Mouse (Mus musculus) midbrain, embryonic 13.5 days (tissue): ENCODE results near the gene Aym1. TPM values are rescaled to one million over a fixed set of nuclear protein-coding genes. Genes with fewer than 3 reads are reported as not detected.
"Not testable (repeated sequence)": the region's sequence is repeated elsewhere in the genome, so short reads cannot be mapped to it uniquely, and the experiment has no call there.

Experiments used
- ATAC-seq: fragments of 200-750 bp; cut with Nextera tagmentation; 2 replicates; pipeline ENCODE4 v1.8.0; 2017; ENCODE audit warnings: mild to moderate bottlenecking, moderate TSS enrichment, moderate library complexity
- H3K27ac ChIP-seq: fragments of 300-500 bp; sonication (generic); 2 replicates; pipeline ENCODE4 v1.5.1; 2015; ENCODE audit warnings: inconsistent platforms, mild to moderate bottlenecking, moderate library complexity
- H3K27me3 ChIP-seq: fragments of 300-500 bp; sonication (generic); 2 replicates; pipeline ENCODE4 v1.6.1; 2015; ENCODE audit warnings: mild to moderate bottlenecking, inconsistent platforms
- H3K36me3 ChIP-seq: fragments of 300-500 bp; sonication (generic); 2 replicates; pipeline ENCODE4 v1.6.1; 2015; ENCODE audit warnings: mild to moderate bottlenecking, inconsistent platforms
- H3K4me1 ChIP-seq: fragments of 300-500 bp; sonication (generic); replicated peaks from 2 replicates; pipeline ENCODE4 v1.6.1; 2015; ENCODE audit warnings: inconsistent platforms
- H3K4me2 ChIP-seq: fragments of 300-500 bp; sonication (generic); replicated peaks from 2 replicates; pipeline ENCODE4 v1.6.1; 2015; ENCODE audit warnings: moderate library complexity, mild to moderate bottlenecking, inconsistent platforms
- H3K4me3 ChIP-seq: fragments of 300-500 bp; sonication (generic); replicated peaks from 2 replicates; pipeline ENCODE4 v1.5.1; 2015; ENCODE audit warnings: mild to moderate bottlenecking, inconsistent platforms
- H3K9ac ChIP-seq: fragments of 300-500 bp; sonication (generic); replicated peaks from 2 replicates; pipeline ENCODE4 v1.6.1; 2015; ENCODE audit warnings: mild to moderate bottlenecking, inconsistent platforms
- H3K9me3 ChIP-seq: fragments of 300-500 bp; sonication (generic); 2 replicates; pipeline ENCODE4 v1.6.1; 2016; ENCODE audit warnings: mild to moderate bottlenecking, inconsistent platforms
- WGBS: fragments of 180-500 bp; shearing (Covaris S2); methylation state at CpG from one replicate; pipeline ENCODE4 v1.1.7; 2015; 5-methylcytosine and 5-hydroxymethylcytosine counted together
- polyA plus RNA-seq: library from polyadenylated mRNA; unstranded; fragments of >200 nt; fragmentation: Nextera tagmentation; extraction: Ambion mirVana; gene quantifications from 2 replicates; pipeline ENCODE4 v1.2.1, GENCODE M21; 2015

The Aym1 gene
- polyA plus RNA-seq, 1 experiment from 2014 or later = not detected

DNA sequence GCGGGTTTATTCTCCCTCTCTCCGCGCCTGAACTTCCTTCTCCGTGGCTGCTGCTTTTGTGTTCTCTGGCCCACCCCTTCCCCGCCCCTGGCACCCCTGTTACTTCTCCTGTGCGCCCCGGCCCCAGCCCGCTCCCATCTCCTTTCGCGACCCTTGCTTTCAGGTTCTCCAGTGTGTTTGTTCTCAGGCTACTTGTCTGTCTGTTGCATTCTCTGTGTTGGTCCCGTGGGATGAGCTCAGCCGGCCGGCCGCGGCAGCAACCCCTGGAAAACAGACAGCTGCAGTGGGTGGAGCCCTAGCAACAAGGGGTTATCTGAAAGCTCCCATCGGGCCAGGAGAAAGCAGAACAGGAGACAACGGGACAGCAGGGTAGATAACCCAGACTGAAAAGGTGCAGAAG lies 21.4 kb upstream of the Aym1 start:
- peaks cover 22% of the 10 kb centered on the region for H3K4me1 ChIP-seq
- under 1% methylated on average over 17 of the region's 17 CpGs for WGBS
- peak overlapping the region; percentile 49 for H3K4me2 ChIP-seq
- peak overlapping the region; percentile 23 for H3K4me3 ChIP-seq
- H3K27me3 ChIP-seq = peaks cover 79% of the 10 kb centered on the region
- H3K36me3 ChIP-seq = no peaks in the 10 kb centered on the region
- ATAC-seq = 0 out of 2 replicates have a peak, but pooled peaks have one; percentile 40
- H3K27ac ChIP-seq = no peak overlapping the region
- H3K9ac ChIP-seq = 0 out of 2 replicates have a peak overlapping the region, but pooled peaks have one; percentile 47
- peaks cover 3% of the 10 kb centered on the region; the same call in 1 of the 2 replicates for H3K9me3 ChIP-seq

DNA sequence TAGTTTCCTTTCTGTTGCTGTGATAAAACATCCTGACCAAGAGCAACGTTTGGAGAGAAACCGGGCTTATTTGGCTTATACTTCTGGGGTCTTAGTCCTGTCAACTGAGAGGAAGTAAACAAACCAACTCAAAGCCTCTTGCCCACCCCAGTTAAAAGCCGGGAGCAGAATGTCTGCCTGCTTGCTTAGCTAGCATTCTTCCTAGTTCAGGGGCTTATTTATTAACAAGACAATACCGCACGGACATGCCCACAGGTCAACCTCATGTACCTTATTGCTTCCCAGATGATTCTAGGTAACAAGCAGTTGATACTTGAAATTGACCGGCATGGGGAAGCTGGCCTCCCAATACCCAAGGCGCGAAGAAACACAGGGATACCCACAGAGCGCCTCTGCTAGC lies 20.8 kb upstream of the Aym1 start:
- Histone ChIP-seq H3K4me3 (peak overlapping the region; percentile 23; the same call in 1 of the 2 replicates), H3K4me2 (no peak overlapping the region; the same call in 1 of the 2 replicates), H3K36me3 (no peaks in the 10 kb centered on the region), H3K27ac (no peak overlapping the region), H3K4me1 (peaks cover 22% of the 10 kb centered on the region), H3K9me3 (no peaks in the 10 kb centered on the region), H3K27me3 (peaks cover 77% of the 10 kb centered on the region), H3K9ac (no peak overlapping the region)
- 28% methylated on average over 9 of the region's 9 CpGs for WGBS
- no peak for ATAC-seq

DNA sequence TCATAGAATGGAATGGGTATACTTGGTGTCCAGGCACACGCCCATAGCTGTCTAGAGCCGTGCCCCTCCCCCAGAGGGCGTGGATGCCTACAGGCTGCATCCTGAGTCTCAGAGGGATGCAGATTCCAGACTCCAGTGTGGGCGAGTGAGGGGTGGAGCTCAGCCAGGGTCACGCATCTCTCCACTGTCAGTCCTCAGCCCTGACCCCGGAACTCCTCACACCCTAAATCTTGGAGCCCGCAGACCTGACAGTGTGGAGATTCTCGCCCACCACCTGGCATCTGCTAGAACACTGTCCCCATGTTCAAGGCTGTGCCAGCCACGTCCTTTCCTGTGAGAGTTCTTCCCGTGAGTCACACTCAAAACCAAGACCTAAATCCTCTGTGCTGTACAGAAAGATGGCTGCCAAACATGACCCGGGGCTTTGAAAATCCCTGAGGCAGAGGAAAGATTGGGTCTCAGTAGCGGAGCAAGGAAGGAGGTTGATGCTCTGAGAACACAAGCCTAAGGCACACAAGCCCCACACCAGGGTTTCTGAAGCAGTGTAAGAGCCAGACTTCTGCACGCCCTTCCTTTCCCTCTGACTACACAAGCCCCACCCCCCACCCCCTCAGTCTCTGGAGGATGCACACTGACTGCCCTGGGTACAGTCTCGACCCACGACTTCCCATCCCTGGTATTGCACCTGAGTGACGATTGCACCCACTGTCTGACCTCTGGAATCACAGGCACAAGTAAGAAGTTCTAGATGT lies 12.3 kb upstream of the Aym1 start:
- Histone ChIP-seq H3K27me3 (peaks cover 74% of the 10 kb centered on the region), H3K36me3 (no peaks in the 10 kb centered on the region), H3K9ac (no peak overlapping the region), H3K4me2 (no peak overlapping the region), H3K27ac (no peak overlapping the region), H3K4me1 (peaks cover 39% of the 10 kb centered on the region), H3K4me3 (no peak overlapping the region), H3K9me3 (no peaks in the 10 kb centered on the region)
- no peak for ATAC-seq
- whole genome bisulfite sequencing = 35% methylated on average over 16 of the region's 16 CpGs

DNA sequence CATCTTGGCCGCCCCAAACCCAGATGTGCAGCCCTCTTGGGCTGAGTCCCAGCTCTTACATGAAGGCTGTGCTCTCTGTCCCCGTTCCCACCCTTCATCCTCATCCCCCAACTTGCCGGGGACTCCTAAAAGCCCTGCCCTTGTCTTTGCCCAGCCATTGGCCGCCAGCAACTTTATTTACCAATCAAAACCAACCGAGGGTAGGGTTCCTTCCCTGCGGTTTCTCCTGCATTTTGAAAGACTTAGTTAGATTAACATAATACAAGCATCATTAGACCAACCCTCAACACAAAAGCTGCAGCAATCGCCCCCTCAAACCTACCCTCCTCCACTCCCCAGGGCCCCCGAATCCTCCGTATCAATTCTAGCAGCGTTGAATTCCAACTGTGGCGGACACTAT lies 11.3 kb upstream of the Aym1 start:
- H3K9me3 ChIP-seq = no peaks in the 10 kb centered on the region
- no peak overlapping the region for H3K27ac ChIP-seq
- no peak overlapping the region for H3K4me3 ChIP-seq
- H3K4me1 ChIP-seq = peaks cover 42% of the 10 kb centered on the region
- peaks cover 81% of the 10 kb centered on the region for H3K27me3 ChIP-seq
- 5% methylated on average over 11 of the region's 11 CpGs for WGBS
- H3K36me3 ChIP-seq = no peaks in the 10 kb centered on the region
- no peak for ATAC-seq
- no peak overlapping the region for H3K9ac ChIP-seq
- no peak overlapping the region for H3K4me2 ChIP-seq

DNA sequence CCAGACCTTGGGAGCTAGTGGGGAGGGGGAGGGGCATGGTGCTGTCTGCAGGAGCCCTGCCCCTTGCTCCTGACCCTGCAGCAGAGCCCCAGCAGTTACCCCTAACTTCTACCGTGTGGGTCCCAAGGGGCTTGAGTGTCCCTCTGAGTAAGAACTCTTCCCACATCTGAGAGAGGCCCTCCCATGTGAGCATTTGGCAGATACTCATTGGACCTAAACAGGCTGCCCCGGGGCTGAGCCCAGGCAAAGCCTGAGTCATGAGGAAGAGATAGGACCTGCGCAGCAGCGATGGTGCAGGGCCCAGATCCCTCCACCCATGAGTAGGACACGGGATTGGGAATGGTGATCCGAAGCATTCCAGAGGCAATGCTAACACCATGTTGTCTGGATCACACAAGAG lies 10.4 kb upstream of the Aym1 start:
- not testable (repeated sequence) for H3K27ac ChIP-seq, H3K4me2 ChIP-seq, H3K4me3 ChIP-seq, H3K9ac ChIP-seq, H3K36me3 ChIP-seq, H3K9me3 ChIP-seq, ATAC-seq
- WGBS = 46% methylated on average over 6 of the region's 6 CpGs
- Histone ChIP-seq H3K27me3 (peaks cover 83% of the 10 kb centered on the region), H3K4me1 (peaks cover 49% of the 10 kb centered on the region)

DNA sequence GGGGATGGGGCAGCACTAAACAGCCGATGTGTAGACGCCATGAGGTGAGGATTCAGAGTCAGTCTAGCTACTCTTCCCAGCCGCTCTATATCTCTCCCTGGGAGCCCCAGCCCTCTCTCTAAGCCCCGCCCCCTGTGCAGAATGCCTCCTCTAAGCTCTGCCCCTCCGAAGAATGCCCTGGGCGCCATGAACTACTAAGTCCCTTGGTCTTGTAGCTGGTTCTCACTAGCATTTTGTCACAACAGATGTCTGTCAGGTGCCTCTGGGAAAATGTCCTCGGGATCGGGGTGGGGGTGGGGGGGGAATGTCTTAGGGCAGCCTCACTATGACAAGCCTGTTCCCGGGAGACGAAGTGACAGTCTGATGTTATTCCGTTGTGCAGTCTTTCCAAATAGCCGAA lies 9.5 kb upstream of the Aym1 start:
- no peak overlapping the region for H3K4me3 ChIP-seq
- peaks cover 54% of the 10 kb centered on the region for H3K4me1 ChIP-seq
- 24% methylated on average over 12 of the region's 12 CpGs for WGBS
- H3K4me2 ChIP-seq = peak overlapping the region; percentile 11; the same call in 1 of the 2 replicates
- H3K9ac ChIP-seq = no peak overlapping the region
- H3K36me3 ChIP-seq = no peaks in the 10 kb centered on the region
- H3K9me3 ChIP-seq = no peaks in the 10 kb centered on the region
- no peak overlapping the region for H3K27ac ChIP-seq
- H3K27me3 ChIP-seq = peaks cover 78% of the 10 kb centered on the region
- ATAC-seq = no peak

DNA sequence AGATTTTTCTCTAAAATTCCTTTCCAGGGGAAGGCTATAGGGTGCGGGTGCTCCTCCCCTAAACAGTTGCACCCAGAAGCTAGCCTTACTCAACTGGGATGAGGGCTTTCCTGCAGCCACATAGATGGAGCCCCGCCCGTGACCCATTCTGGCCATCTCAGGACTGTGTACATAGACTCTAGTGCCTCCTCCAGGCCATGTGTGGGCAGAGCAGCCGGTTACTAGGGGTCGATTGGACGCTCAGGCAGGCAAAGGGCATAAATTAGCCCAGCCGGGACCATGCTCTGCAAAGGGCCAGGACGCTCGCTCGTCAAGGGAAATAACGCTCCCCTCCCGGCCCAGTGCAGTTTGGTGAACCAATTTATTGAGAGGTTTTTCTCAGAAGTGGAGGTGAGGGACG lies 8.5 kb upstream of the Aym1 start:
- no peak overlapping the region for H3K9ac ChIP-seq
- no peaks in the 10 kb centered on the region for H3K9me3 ChIP-seq
- no peaks in the 10 kb centered on the region for H3K36me3 ChIP-seq
- no peak overlapping the region for H3K27ac ChIP-seq
- H3K4me3 ChIP-seq = no peak overlapping the region
- no peak for ATAC-seq
- peaks cover 54% of the 10 kb centered on the region for H3K4me1 ChIP-seq
- no peak overlapping the region for H3K4me2 ChIP-seq
- H3K27me3 ChIP-seq = peaks cover 85% of the 10 kb centered on the region
- 10% methylated on average over 13 of the region's 13 CpGs for WGBS

DNA sequence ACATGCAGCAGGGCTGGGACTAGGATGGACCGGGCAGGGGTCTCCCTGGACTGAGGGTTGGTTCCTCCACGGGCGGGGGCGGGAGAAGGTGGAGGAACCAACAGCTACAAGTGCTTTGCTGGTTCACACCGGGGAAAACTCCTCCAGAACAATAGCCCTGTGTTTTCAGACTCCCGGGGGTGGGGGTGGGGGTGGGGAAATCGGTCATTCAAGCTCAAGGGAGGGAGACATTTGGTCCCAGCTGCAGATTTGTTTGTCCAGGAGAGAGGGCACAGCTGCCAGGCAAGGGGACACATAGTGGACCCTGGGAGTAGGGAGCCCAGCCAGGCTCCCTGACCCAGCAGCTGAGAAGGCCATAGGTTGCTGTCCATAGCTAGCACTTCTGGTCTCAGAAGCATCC lies 7.9 kb upstream of the Aym1 start:
- WGBS = 2% methylated on average over 7 of the region's 7 CpGs
- ATAC-seq = no peak
- H3K27ac ChIP-seq = no peak overlapping the region
- no peak overlapping the region for H3K9ac ChIP-seq
- peaks cover 85% of the 10 kb centered on the region for H3K27me3 ChIP-seq
- no peak overlapping the region for H3K4me3 ChIP-seq
- H3K4me2 ChIP-seq = no peak overlapping the region
- no peaks in the 10 kb centered on the region for H3K9me3 ChIP-seq
- no peaks in the 10 kb centered on the region for H3K36me3 ChIP-seq
- H3K4me1 ChIP-seq = peaks cover 54% of the 10 kb centered on the region

DNA sequence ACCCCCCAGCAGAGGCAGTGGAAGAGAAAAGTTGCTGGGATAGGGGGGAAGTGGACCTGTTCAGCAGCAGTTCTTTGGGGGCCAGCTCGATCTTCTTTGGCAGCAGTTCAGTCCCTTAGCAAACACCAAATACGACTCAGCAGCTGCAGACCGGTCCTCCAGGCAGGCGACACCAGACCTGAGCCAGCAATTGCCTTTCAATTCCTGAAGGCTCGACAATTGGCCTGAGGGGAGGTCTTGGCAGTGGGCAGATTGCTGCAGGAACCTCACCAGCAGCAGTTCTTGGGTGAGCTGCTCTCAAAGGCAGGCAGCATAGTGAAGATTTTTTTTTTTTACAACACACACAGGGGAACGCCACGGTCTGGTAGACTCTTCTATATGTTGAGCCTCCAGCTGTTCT lies 7.3 kb upstream of the Aym1 start:
- Histone ChIP-seq H3K27me3 (peaks cover 84% of the 10 kb centered on the region), H3K9me3 (no peaks in the 10 kb centered on the region), H3K9ac (no peak overlapping the region), H3K4me3 (no peak overlapping the region), H3K4me1 (peaks cover 51% of the 10 kb centered on the region), H3K36me3 (no peaks in the 10 kb centered on the region), H3K27ac (no peak overlapping the region; the same call in 1 of the 2 replicates), H3K4me2 (no peak overlapping the region)
- no peak for ATAC-seq
- WGBS = 5% methylated on average over 7 of the region's 7 CpGs

DNA sequence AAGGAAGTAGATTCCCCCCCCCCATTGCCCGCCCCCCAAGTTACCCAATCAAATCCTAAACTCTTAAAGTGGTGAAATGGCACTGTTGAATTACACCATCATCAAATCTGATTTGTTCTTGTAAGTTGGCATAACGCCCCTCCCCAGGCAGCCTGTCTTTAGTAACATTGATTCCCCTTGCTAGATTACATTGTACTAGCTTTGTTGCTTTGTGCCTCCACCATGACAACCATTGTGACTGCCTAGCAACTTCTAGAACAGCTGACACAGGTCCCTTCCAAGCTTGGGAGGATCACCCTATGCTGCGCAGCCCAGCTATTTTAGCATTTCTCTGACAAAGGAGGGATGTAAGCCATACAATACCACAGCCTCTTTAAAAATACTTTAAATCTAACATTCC lies 5.3 kb upstream of the Aym1 start:
- no peak overlapping the region for H3K27ac ChIP-seq
- no peak overlapping the region for H3K4me3 ChIP-seq
- ATAC-seq = no peak
- H3K9ac ChIP-seq = no peak overlapping the region
- H3K9me3 ChIP-seq = no peaks in the 10 kb centered on the region
- WGBS = 32% methylated on average over 3 of the region's 3 CpGs
- H3K27me3 ChIP-seq = peaks cover 71% of the 10 kb centered on the region
- no peaks in the 10 kb centered on the region for H3K36me3 ChIP-seq
- no peak overlapping the region for H3K4me2 ChIP-seq
- peaks cover 42% of the 10 kb centered on the region for H3K4me1 ChIP-seq

DNA sequence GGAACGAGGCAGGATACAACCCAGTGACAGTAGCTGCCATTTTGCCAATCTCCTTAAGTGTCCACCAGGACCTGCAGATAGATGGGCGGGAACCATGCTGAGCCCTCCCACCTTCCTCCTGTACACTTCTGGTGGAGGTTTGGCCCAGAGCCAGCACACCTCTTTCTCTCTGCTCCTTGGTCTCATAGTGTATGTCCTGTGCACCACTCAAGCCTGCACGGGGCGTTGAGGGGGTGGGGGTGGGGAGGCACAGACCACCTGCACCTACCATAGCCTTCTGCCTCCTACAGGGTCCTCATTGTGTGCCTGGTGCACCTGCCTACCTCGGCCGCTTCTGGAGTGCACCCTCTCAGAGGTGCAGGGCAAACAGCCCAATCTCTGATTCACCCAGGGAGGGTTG lies 4.5 kb upstream of the Aym1 start:
- no peak overlapping the region for H3K4me3 ChIP-seq
- ATAC-seq = no peak
- H3K27me3 ChIP-seq = peaks cover 62% of the 10 kb centered on the region
- H3K4me1 ChIP-seq = peaks cover 48% of the 10 kb centered on the region
- no peak overlapping the region for H3K9ac ChIP-seq
- no peaks in the 10 kb centered on the region for H3K9me3 ChIP-seq
- no peak overlapping the region for H3K27ac ChIP-seq
- H3K4me2 ChIP-seq = no peak overlapping the region
- no peaks in the 10 kb centered on the region for H3K36me3 ChIP-seq
- 73% methylated on average over 6 of the region's 6 CpGs for WGBS

DNA sequence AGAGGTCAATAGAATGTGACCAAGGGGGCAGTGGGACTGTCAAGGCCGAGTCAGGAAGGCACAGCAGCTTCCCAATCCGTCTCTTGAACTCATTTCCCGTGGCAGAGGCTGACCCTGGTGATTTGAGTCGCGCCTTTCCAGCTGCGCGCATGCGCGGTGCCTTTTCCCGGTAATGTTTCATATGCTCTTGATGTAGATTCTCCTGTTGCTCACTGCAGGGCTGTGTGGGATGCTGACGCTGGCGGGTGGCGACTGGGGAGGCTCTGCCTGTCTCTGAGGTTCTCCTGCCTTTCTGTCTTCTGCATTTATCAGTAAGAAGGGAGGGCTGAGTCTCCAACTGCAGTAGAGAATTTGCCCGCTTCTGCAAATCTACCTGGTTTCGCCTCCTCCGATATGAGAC lies 2.8 kb upstream of the Aym1 start:
- no peaks in the 10 kb centered on the region for H3K9me3 ChIP-seq
- H3K4me3 ChIP-seq = no peak overlapping the region
- peaks cover 48% of the 10 kb centered on the region for H3K27me3 ChIP-seq
- no peak overlapping the region for H3K27ac ChIP-seq
- peaks cover 41% of the 10 kb centered on the region for H3K4me1 ChIP-seq
- no peak for ATAC-seq
- H3K4me2 ChIP-seq = no peak overlapping the region
- 57% methylated on average over 16 of the region's 16 CpGs for WGBS
- no peak overlapping the region for H3K9ac ChIP-seq
- no peaks in the 10 kb centered on the region for H3K36me3 ChIP-seq

DNA sequence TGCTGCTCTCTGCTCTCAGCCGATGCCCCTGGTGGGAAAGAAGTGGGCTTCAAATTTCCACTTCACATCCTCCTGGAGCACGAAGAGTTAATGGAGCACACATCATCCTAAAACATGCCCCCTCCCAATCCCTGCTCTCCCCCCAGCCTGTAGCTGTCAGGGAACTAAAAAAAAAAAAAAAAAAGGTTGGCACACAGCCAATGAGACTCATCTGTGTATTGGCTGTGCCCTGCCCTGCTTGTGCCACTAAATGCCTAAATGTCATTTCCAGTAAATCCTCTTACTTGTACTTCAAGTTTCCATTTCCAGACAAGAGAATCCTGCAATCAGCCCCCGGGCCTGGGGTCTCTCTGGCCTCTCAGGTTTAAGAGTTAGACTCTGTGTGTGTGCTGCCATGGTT lies 562 bp downstream of the Aym1 start:
- no peak overlapping the region for H3K27ac ChIP-seq
- ATAC-seq = no peak
- peaks cover 21% of the 10 kb centered on the region for H3K4me1 ChIP-seq
- H3K27me3 ChIP-seq = peaks cover 40% of the 10 kb centered on the region
- H3K36me3 ChIP-seq = no peaks in the 10 kb centered on the region
- H3K4me2 ChIP-seq = no peak overlapping the region
- WGBS = 41% methylated on average over 3 of the region's 3 CpGs
- H3K4me3 ChIP-seq = no peak overlapping the region
- no peaks in the 10 kb centered on the region for H3K9me3 ChIP-seq
- no peak overlapping the region for H3K9ac ChIP-seq
